Mouse (Mus musculus) G1E (cell line): ENCODE data around the gene Prr15l. TPM values are rescaled to one million over a fixed set of nuclear protein-coding genes. Genes with fewer than 3 reads are reported as not detected.

Source experiments
- ATAC-seq: 2 replicates; pipeline ENCODE4 v1.8.0; 2016; ENCODE audit warnings: mild to moderate bottlenecking; ENCODE audit not compliant: insufficient number of reproducible peaks, poor library complexity, low FRiP score, severe bottlenecking; ENCODE audit errors: extremely low read depth
- DNase-seq: peaks from one replicate; pipeline ENCODE4 v3.0.0; 2012; ENCODE audit warnings: low spot score
- H3K27me3 ChIP-seq: 2 replicates; pipeline ENCODE4 v1.6.1; 2012; ENCODE audit warnings: mild to moderate bottlenecking, low read length, inconsistent platforms; ENCODE audit not compliant: insufficient read depth
- H3K36me3 ChIP-seq: replicated peaks from 2 replicates; pipeline ENCODE3; 2012; ENCODE audit warnings: mild to moderate bottlenecking, inconsistent platforms
- H3K4me1 ChIP-seq: 2 replicates; pipeline ENCODE4 v1.6.1; 2012; ENCODE audit warnings: low read depth, low read length, inconsistent platforms, mixed read lengths; ENCODE audit not compliant: insufficient read depth
- H3K4me3 ChIP-seq: 2 replicates; pipeline ENCODE4 v1.5.1; 2012; ENCODE audit warnings: low read depth, mild to moderate bottlenecking, inconsistent platforms, low read length, moderate library complexity, mixed read lengths
- H3K9me3 ChIP-seq: replicated peaks from 2 replicates; pipeline ENCODE4 v1.6.1; 2012; ENCODE audit warnings: inconsistent platforms
- CTCF ChIP-seq: IDR thresholded peaks from 2 replicates; pipeline ENCODE4 v1.5.1; 2012; ENCODE audit warnings: low read depth, low read length, inconsistent platforms, mixed read lengths
- GATA1 ChIP-seq: IDR thresholded peaks from 2 replicates; pipeline ENCODE4 v1.6.1; 2012; ENCODE audit warnings: borderline replicate concordance, low read length, inconsistent platforms, mixed read lengths
- GATA2 ChIP-seq: IDR thresholded peaks from 2 replicates; pipeline ENCODE4 v1.6.1; 2012; ENCODE audit warnings: low read depth, low read length, inconsistent platforms, borderline replicate concordance
- POLR2AphosphoS5 ChIP-seq: IDR thresholded peaks from 2 replicates; pipeline ENCODE4 v1.6.1; 2012; ENCODE audit warnings: low read depth, low read length, inconsistent platforms; ENCODE audit not compliant: insufficient replicate concordance
- TAL1 ChIP-seq: conservative IDR thresholded peaks from 2 replicates; pipeline ENCODE4 v1.6.1; 2012; ENCODE audit warnings: low read depth, low read length, inconsistent platforms, mixed read lengths
- polyA plus RNA-seq: library from polyadenylated mRNA; stranded (reverse); fragments of >175 nt; gene quantifications from 2 replicates; pipeline ENCODE4 v1.2.3, GENCODE M21; 2012
- total RNA-seq, 2 experiments: library from RNA; stranded (forward) in 1 of 2; stranded (reverse) in 1 of 2; fragments of 200-1000 nt in 1 of 2; fragments of >200 nt in 1 of 2; fragmentation: Nextera tagmentation in 1 of 2; gene quantifications; 2 replicates each; pipeline ENCODE4 v1.2.3; 2014 to 2017

The Prr15l gene
- total and polyA plus RNA-seq, 3 experiments, result 0.05 to 0.17 TPM; not detected in 1

DNA sequence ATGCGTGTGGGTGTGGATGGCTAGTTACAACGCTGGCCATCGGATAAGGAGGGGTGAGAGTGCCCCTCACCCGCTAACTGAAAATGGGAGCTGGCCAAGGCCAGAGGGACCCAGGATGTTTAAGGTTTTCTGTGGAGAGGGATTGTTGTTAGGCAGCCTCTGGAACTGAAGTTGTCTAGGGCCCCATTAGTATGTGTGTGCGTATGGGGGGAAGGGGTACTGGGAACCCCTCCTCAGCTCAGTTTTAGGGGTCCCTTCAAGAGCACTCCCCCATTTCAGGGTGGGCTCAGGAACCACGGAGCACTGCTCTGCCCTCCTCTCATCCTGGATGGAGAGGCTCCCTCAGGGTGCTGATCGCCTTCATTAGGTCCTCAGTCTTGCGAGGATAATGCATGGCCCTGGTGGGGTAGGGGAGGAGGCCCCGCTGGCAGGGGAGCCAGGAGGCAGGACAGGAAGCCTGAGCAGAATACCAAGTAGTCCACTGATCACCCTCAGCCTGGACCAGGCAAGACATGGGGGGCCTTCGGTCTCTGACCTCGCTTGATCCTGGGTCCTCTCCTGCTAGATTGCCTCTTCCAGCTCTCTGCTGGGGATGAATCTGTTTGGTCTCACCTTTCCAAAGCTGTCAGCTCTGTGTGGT is 34.6 kb upstream of the Prr15l start:
- no peak for ATAC-seq
- TF ChIP-seq TAL1, result no peak
- TF ChIP-seq GATA2, result no peak
- TF ChIP-seq GATA1, result no peak
- peaks cover 49% of the 10 kb centered on the region for H3K27me3 ChIP-seq
- H3K4me1 ChIP-seq, result no peaks in the 10 kb centered on the region
- no peak overlapping the region for H3K4me3 ChIP-seq
- no peak for DNase-seq
- H3K9me3 ChIP-seq, result no peaks in the 10 kb centered on the region
- H3K36me3 ChIP-seq, result no peaks in the 10 kb centered on the region

DNA sequence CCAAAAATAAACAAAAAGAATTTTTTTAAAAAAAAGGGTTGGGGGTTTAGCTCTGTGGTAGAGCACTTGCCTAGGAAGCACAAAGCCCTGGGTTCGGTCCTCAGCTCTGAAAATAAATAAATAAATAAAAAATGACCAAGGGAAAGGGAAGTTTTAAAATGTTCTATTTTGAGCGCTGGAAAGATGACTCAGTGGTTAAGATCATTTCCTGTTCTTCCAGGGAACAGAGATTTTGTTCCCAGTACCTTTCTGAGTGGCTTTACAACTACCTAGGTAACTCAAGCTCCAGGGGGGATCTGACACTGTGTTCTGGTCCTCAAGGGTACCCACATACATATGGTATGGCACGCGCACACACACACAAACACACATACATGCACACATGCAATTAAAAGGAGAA is 32.0 kb upstream of the Prr15l start:
- no peak for ATAC-seq
- H3K27me3 ChIP-seq, result peaks cover 57% of the 10 kb centered on the region
- no peaks in the 10 kb centered on the region for H3K36me3 ChIP-seq
- H3K4me1 ChIP-seq, result no peaks in the 10 kb centered on the region
- DNase-seq, result no peak
- H3K4me3 ChIP-seq, result no peak overlapping the region
- TF ChIP-seq TAL1 (no peak), GATA1 (no peak), CTCF (no peak), GATA2 (no peak), POLR2AphosphoS5 (no peak)
- no peaks in the 10 kb centered on the region for H3K9me3 ChIP-seq

DNA sequence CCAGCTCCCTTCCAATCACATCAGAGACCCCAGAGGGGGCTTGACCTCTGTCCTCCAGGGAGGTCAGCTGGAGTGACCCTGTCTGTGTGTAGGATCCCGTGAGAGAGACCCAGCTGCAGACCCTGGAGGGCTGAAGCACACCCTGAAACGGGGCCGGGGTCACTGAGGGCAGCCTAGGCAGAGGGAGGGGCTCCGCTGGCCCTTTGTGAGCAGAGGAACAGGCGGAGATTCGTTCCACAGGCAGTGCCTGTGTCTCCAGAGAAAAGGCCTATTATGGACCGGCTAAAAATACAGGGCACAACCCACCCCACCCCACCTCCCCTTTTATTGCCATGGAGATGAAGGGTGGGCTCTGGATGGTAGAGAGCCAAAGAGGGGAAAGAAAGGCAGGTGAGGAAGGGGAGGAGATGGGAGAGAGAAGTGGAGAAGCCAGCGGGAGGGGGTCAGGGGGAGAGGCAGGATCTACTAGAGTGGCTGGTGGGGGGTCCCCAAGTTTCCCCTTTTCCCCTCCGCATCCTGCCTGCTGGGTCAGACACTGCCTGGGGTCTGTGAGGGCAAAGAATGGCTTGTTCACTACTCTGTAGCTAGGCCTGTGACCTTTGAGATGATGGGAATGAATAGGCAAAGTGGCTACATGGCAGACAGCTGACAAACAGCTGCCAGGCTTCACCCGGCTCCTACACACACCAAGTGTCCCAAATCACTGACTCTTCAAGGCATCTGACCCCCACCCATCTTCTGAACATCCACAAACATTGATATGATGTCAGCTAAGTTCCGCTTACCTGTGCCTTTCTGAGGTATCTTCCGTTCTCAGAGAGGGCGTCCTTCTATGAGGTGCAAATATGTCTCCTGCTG is 28.2 kb upstream of the Prr15l start:
- ATAC-seq (no peak), DNase-seq (no peak)
- H3K4me1 ChIP-seq, result no peaks in the 10 kb centered on the region
- H3K36me3 ChIP-seq, result no peaks in the 10 kb centered on the region
- H3K4me3 ChIP-seq, result no peak overlapping the region
- peaks cover 49% of the 10 kb centered on the region for H3K27me3 ChIP-seq
- no peak for TF ChIP-seq TAL1
- no peak for TF ChIP-seq GATA2
- TF ChIP-seq POLR2AphosphoS5, result no peak
- TF ChIP-seq CTCF, result no peak
- TF ChIP-seq GATA1, result no peak
- H3K9me3 ChIP-seq, result no peaks in the 10 kb centered on the region

DNA sequence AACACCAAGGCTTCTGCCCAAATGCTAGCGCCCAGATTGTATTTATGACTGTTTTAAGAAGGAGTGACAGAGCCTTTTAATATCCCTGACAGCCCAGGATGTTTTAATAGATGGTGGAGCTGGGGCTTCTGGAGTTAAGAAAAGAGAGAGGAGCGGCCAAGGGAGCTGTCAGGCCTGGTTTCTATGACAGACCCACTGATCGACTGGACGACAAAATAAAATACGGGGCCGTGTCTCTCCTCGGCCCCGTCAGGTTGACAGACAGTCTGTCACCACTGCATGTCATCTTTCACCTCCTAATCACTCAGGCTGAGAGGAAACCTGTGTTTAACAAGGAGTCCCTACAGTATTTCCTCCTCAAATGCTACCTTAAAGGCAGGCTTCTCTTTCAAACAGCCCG is 26.6 kb upstream of the Prr15l start:
- DNase-seq (no peak), ATAC-seq (no peak)
- no peaks in the 10 kb centered on the region for H3K9me3 ChIP-seq
- no peak for TF ChIP-seq CTCF
- TF ChIP-seq GATA1, result no peak
- TF ChIP-seq POLR2AphosphoS5, result no peak
- TF ChIP-seq TAL1, result no peak
- no peak for TF ChIP-seq GATA2
- H3K4me3 ChIP-seq, result no peak overlapping the region
- peaks cover 45% of the 10 kb centered on the region for H3K27me3 ChIP-seq
- 0 out of 2 replicates have a peak, but pooled peaks cover under 1% of the 10 kb centered on the region for H3K4me1 ChIP-seq
- H3K36me3 ChIP-seq, result peaks cover 10% of the 10 kb centered on the region

DNA sequence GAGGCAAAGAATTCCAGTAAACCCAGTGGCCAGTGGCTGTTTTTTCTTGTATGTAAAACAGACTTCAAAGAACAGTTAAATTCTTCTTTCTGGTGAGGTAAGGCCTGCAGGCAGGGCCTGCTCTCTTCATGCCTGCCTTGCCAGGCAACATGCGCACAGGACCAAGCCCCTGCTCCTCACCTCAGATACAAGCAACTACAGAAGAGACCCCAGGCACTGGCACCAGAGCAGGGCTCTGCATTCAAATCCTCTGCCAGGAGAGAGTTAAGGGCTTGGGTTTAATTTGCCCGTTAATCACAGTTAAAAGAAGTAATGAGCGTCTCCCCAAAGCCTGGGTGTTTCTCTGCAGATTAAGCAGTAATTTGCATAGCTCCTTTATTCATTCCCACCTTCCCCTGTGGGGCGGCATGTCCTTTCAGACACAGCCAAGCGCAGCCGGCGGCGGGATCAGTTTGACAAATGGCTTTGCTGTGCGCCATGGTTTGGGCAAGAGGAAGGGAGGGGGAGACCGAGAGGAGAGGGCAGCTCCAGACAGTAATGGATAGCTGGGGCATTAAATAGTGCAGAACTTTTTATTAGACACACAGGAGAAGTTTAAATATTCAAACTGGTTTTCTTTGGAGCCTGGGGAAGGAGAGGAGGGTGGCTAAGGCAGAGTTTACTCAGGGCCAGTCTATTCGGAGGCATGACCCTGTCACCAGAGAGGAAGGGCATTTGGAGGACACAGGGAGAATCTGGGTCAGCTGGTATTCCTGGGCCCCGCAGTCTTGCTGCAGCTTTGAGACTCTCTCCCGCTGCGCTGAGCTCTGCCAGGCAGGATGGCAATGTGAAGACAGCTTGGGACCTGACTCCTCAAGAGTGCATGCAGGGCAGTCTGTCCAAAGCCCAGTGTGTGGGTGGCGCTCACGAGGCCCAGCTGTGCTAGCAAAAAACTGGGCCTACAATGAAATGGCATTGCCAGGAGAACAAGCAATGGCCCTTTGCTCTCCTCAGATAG is 25.0 kb upstream of the Prr15l start:
- DNase-seq, result no peak
- Histone ChIP-seq H3K27me3 (peaks cover 40% of the 10 kb centered on the region), H3K9me3 (no peaks in the 10 kb centered on the region), H3K36me3 (peaks cover 26% of the 10 kb centered on the region), H3K4me3 (no peak overlapping the region), H3K4me1 (peaks cover 15% of the 10 kb centered on the region)
- ATAC-seq, result no peak
- no peak for TF ChIP-seq GATA1
